Mouse (Mus musculus): ENCODE measurements around the gene 2410131K14Rik. TPM values are rescaled to one million over a fixed set of nuclear protein-coding genes. Genes with fewer than 3 reads are reported as not detected.

2410131K14Rik gene
- polyA plus RNA-seq, 1 experiment from 2014 or later, result 16.0 TPM

- Histone ChIP-seq H3K9me3 (ENCODE audit: control insufficient read depth, low read length) (no peaks in the 10 kb centered on the region), H3K9ac (replicated peaks; ENCODE audit: low read depth, low read length) (no peak overlapping the region), H3K36me3 (ENCODE audit: control insufficient read depth, insufficient read depth, low read length) (peaks cover 29% of the 10 kb centered on the region), H3K4me1 (ENCODE audit: control insufficient read depth, insufficient read depth, low read length) (no peaks in the 10 kb centered on the region), H3K4me3 (ENCODE audit: low read depth, low read length) (no peak overlapping the region), H3K4me2 (ENCODE audit: low read depth, low read length) (no peak overlapping the region), H3K27me3 (ENCODE audit: control insufficient read depth, insufficient read depth, low read length) (no peaks in the 10 kb centered on the region), H3K27ac (ENCODE audit: low read depth, low read length) (no peak overlapping the region)
- no peak for ATAC-seq (ENCODE audit: low read depth)
- WGBS, result 64% methylated on average over 6 of the region's 6 CpGs
Measured at GRCm38 (mm10) chr5:118259152-118259551, 14.1 kb downstream of the 2410131K14Rik start.

DNA sequence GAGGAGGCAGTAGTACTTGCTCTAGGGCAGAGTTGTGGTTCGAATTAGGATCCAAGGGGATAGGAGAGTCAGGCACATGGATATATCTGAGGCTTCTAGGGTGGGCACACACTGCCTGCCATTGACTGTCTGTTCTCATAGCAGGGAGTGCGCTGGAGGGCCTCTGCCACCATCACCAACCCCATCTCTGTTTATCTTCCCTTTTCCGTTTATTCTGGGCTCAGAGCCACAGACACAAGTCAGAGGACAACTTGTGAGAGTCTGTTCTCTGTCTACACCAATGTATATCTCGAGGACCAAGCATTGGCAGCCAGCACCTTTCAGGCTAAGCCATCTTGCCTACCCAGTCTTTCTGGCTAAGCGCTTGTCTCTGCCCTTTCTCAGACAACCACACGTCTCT, 14.6 kb downstream of the 2410131K14Rik start:
- 90% methylated on average over 6 of the region's 6 CpGs for WGBS
- Histone ChIP-seq H3K27me3 (ENCODE audit: control insufficient read depth, insufficient read depth, low read length) (no peaks in the 10 kb centered on the region), H3K9me3 (ENCODE audit: control insufficient read depth, low read length) (no peaks in the 10 kb centered on the region), H3K4me2 (ENCODE audit: low read depth, low read length) (no peak overlapping the region), H3K4me3 (ENCODE audit: low read depth, low read length) (no peak overlapping the region), H3K4me1 (ENCODE audit: control insufficient read depth, insufficient read depth, low read length) (no peaks in the 10 kb centered on the region), H3K27ac (ENCODE audit: low read depth, low read length) (no peak overlapping the region), H3K36me3 (ENCODE audit: control insufficient read depth, insufficient read depth, low read length) (peaks cover 29% of the 10 kb centered on the region), H3K9ac (replicated peaks; ENCODE audit: low read depth, low read length) (no peak overlapping the region)
- no peak for ATAC-seq (ENCODE audit: low read depth)

- H3K27me3 ChIP-seq (ENCODE audit: control insufficient read depth, insufficient read depth, low read length), result no peaks in the 10 kb centered on the region
- no peak overlapping the region for H3K4me2 ChIP-seq (ENCODE audit: low read depth, low read length)
- peaks cover 29% of the 10 kb centered on the region for H3K36me3 ChIP-seq (ENCODE audit: control insufficient read depth, insufficient read depth, low read length)
- no peak overlapping the region for H3K27ac ChIP-seq (ENCODE audit: low read depth, low read length)
- no peak overlapping the region for H3K9ac ChIP-seq (replicated peaks; ENCODE audit: low read depth, low read length)
- H3K4me3 ChIP-seq (ENCODE audit: low read depth, low read length), result no peak overlapping the region
- H3K4me1 ChIP-seq (ENCODE audit: control insufficient read depth, insufficient read depth, low read length), result no peaks in the 10 kb centered on the region
- 91% methylated on average over 10 of the region's 10 CpGs for WGBS
- no peaks in the 10 kb centered on the region for H3K9me3 ChIP-seq (ENCODE audit: control insufficient read depth, low read length)
- no peak for ATAC-seq (ENCODE audit: low read depth)
Measured at GRCm38 (mm10) chr5:118260055-118260454, 15.0 kb downstream of the 2410131K14Rik start.

DNA sequence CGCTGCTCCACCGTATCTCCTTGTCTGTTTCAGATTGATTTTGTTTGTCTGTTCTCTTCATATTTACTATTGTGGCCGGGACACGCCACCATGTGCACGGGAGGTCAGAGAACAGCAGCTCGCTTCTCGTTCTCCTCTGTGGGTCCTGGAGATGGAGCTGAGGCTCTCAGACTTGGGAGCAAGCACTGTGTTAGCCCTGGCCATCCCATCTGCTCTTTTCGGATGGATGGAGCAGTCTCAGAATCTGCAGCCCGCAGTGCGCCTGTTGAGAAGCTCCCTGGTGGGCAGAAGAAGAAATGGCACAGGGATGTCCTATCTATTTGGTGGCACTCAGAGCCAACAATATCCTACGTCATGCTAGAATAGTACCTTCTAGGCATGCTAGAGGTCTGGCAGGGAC, 15.6 kb downstream of the 2410131K14Rik start:
- no peaks in the 10 kb centered on the region for H3K27me3 ChIP-seq (ENCODE audit: control insufficient read depth, insufficient read depth, low read length)
- H3K4me3 ChIP-seq (ENCODE audit: low read depth, low read length), result no peak overlapping the region
- no peak overlapping the region for H3K27ac ChIP-seq (ENCODE audit: low read depth, low read length)
- H3K4me2 ChIP-seq (ENCODE audit: low read depth, low read length), result no peak overlapping the region
- H3K36me3 ChIP-seq (ENCODE audit: control insufficient read depth, insufficient read depth, low read length), result peaks cover 29% of the 10 kb centered on the region
- H3K9ac ChIP-seq (replicated peaks; ENCODE audit: low read depth, low read length), result no peak overlapping the region
- ATAC-seq (ENCODE audit: low read depth), result no peak
- 90% methylated on average over 11 of the region's 11 CpGs for WGBS
- no peaks in the 10 kb centered on the region for H3K9me3 ChIP-seq (ENCODE audit: control insufficient read depth, low read length)
- H3K4me1 ChIP-seq (ENCODE audit: control insufficient read depth, insufficient read depth, low read length), result no peaks in the 10 kb centered on the region

GRCm38 (mm10) chr5:118261181-118261580, 16.2 kb downstream of the 2410131K14Rik start:
- no peak overlapping the region for H3K4me3 ChIP-seq (ENCODE audit: low read depth, low read length)
- no peak for ATAC-seq (ENCODE audit: low read depth)
- H3K36me3 ChIP-seq (ENCODE audit: control insufficient read depth, insufficient read depth, low read length), result peaks cover 29% of the 10 kb centered on the region
- H3K27ac ChIP-seq (ENCODE audit: low read depth, low read length), result no peak overlapping the region
- no peaks in the 10 kb centered on the region for H3K27me3 ChIP-seq (ENCODE audit: control insufficient read depth, insufficient read depth, low read length)
- no peaks in the 10 kb centered on the region for H3K4me1 ChIP-seq (ENCODE audit: control insufficient read depth, insufficient read depth, low read length)
- H3K9ac ChIP-seq (replicated peaks; ENCODE audit: low read depth, low read length), result no peak overlapping the region
- 95% methylated on average over 9 of the region's 9 CpGs for WGBS
- no peak overlapping the region for H3K4me2 ChIP-seq (ENCODE audit: low read depth, low read length)
- H3K9me3 ChIP-seq (ENCODE audit: control insufficient read depth, low read length), result no peaks in the 10 kb centered on the region

GRCm38 (mm10) chr5:118262418-118262817, 17.4 kb downstream of the 2410131K14Rik start:
- ATAC-seq (ENCODE audit: low read depth), result no peak
- Histone ChIP-seq H3K4me2 (ENCODE audit: low read depth, low read length) (no peak overlapping the region), H3K4me1 (ENCODE audit: control insufficient read depth, insufficient read depth, low read length) (no peaks in the 10 kb centered on the region), H3K27me3 (ENCODE audit: control insufficient read depth, insufficient read depth, low read length) (no peaks in the 10 kb centered on the region), H3K9me3 (ENCODE audit: control insufficient read depth, low read length) (no peaks in the 10 kb centered on the region), H3K36me3 (ENCODE audit: control insufficient read depth, insufficient read depth, low read length) (peaks cover 26% of the 10 kb centered on the region), H3K4me3 (ENCODE audit: low read depth, low read length) (no peak overlapping the region), H3K27ac (ENCODE audit: low read depth, low read length) (no peak overlapping the region), H3K9ac (replicated peaks; ENCODE audit: low read depth, low read length) (no peak overlapping the region)
- 93% methylated on average over 8 of the region's 8 CpGs for WGBS

DNA sequence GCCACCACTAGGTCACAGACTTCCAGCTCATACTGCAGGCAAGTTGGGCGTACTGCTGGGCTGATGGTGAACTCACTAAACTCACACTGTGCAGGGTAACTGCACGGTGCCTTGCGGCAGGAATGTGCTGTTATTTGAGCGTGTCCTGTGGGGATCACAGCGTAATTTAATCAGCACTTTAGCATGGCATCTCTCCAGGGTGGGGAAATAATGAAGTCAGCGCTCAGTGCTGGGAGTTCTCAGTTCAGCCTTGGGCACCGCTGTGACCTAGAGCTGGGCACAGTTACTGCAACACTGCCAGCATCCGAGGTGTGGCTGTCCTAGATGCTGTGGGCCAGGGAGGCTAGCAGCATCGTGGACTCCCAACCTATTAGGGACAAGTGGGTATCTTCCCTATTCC, 19.3 kb downstream of the 2410131K14Rik start:
- Histone ChIP-seq H3K27ac (ENCODE audit: low read depth, low read length) (no peak overlapping the region), H3K4me1 (ENCODE audit: control insufficient read depth, insufficient read depth, low read length) (peaks cover 5% of the 10 kb centered on the region; the same call in 1 of the 2 replicates), H3K9ac (replicated peaks; ENCODE audit: low read depth, low read length) (no peak overlapping the region), H3K36me3 (ENCODE audit: control insufficient read depth, insufficient read depth, low read length) (peaks cover 21% of the 10 kb centered on the region), H3K4me2 (ENCODE audit: low read depth, low read length) (no peak overlapping the region), H3K9me3 (ENCODE audit: control insufficient read depth, low read length) (no peaks in the 10 kb centered on the region), H3K27me3 (ENCODE audit: control insufficient read depth, insufficient read depth, low read length) (no peaks in the 10 kb centered on the region), H3K4me3 (ENCODE audit: low read depth, low read length) (no peak overlapping the region)
- no peak for ATAC-seq (ENCODE audit: low read depth)
- WGBS, result 58% methylated on average over 9 of the region's 9 CpGs

DNA sequence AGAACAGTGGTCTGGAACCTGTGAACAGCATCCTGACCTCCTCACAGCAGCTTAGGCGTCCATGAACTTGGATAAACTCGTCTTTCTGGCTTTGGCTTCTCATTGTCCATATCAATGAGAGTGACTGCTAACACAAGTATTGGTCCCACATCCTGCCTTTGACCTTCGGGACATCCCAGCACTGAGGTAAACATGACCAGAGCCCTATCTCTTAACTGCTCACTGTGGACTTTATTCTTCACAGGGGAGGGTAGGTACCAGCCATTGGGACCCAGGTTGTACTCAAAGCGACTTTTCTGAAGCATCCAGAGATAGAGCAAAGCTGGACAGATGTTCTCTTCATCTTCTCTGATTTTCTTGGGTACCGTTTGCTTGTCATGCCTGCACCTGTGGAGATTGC, 20.3 kb downstream of the 2410131K14Rik start:
- no peak for ATAC-seq (ENCODE audit: low read depth)
- Histone ChIP-seq H3K9ac (replicated peaks; ENCODE audit: low read depth, low read length) (no peak overlapping the region), H3K4me1 (ENCODE audit: control insufficient read depth, insufficient read depth, low read length) (peaks cover 6% of the 10 kb centered on the region; the same call in 1 of the 2 replicates), H3K4me2 (ENCODE audit: low read depth, low read length) (no peak overlapping the region), H3K27me3 (ENCODE audit: control insufficient read depth, insufficient read depth, low read length) (no peaks in the 10 kb centered on the region), H3K27ac (ENCODE audit: low read depth, low read length) (no peak overlapping the region), H3K4me3 (ENCODE audit: low read depth, low read length) (no peak overlapping the region), H3K9me3 (ENCODE audit: control insufficient read depth, low read length) (no peaks in the 10 kb centered on the region), H3K36me3 (ENCODE audit: control insufficient read depth, insufficient read depth, low read length) (peaks cover 12% of the 10 kb centered on the region)
- 86% methylated on average over 5 of the region's 5 CpGs for WGBS

- H3K4me1 ChIP-seq (ENCODE audit: control insufficient read depth, insufficient read depth, low read length), result peaks cover 6% of the 10 kb centered on the region; the same call in 1 of the 2 replicates
- H3K4me3 ChIP-seq (ENCODE audit: low read depth, low read length), result no peak overlapping the region
- 42% methylated on average over 8 of the region's 8 CpGs for WGBS
- no peak for ATAC-seq (ENCODE audit: low read depth)
- H3K9ac ChIP-seq (replicated peaks; ENCODE audit: low read depth, low read length), result no peak overlapping the region
- no peaks in the 10 kb centered on the region for H3K27me3 ChIP-seq (ENCODE audit: control insufficient read depth, insufficient read depth, low read length)
- no peaks in the 10 kb centered on the region for H3K9me3 ChIP-seq (ENCODE audit: control insufficient read depth, low read length)
- H3K27ac ChIP-seq (ENCODE audit: low read depth, low read length), result no peak overlapping the region
- peaks cover 5% of the 10 kb centered on the region for H3K36me3 ChIP-seq (ENCODE audit: control insufficient read depth, insufficient read depth, low read length)
- H3K4me2 ChIP-seq (ENCODE audit: low read depth, low read length), result no peak overlapping the region
Measured at GRCm38 (mm10) chr5:118266309-118266708, 21.3 kb downstream of the 2410131K14Rik start.

All from neural tube, embryonic 14.5 days (tissue).